Mouse (Mus musculus) urinary bladder, postnatal 25 days (tissue): ENCODE measurements around the gene Eif1b.

Experiments used
- DNase-seq: peaks from one replicate; pipeline ENCODE4 v3.0.0; 2022; ENCODE audit warnings: low spot score

Gene Eif1b

DNA sequence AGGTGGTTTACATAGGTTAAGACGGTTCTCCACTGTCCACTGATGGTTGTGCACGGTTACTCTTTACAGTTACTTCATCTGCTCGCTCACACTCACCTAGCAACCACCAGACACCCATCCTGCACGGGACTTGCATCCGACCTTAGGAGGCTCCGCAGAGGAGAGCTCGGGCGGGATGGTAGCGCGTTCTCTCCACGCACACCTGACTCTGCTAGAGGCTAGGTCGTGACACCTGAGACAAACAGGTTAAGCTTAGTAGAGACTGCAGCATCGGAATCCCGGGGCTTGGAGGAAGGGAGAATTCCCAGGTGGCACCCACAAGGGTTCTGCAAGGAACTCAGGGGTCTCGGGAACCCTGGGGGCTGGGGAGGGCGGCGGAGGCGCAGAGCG is at the start of gene Eif1b:
TSS of gene Eif1b (plus strand) at position 223 of the 390 bp plus-strand sequence.
- peak; percentile 15 for DNase-seq

GRCm38 (mm10) chr9:120444642-120445041 is 47.4 kb upstream of the Eif1b start:
- DNase-seq = no peak

DNA sequence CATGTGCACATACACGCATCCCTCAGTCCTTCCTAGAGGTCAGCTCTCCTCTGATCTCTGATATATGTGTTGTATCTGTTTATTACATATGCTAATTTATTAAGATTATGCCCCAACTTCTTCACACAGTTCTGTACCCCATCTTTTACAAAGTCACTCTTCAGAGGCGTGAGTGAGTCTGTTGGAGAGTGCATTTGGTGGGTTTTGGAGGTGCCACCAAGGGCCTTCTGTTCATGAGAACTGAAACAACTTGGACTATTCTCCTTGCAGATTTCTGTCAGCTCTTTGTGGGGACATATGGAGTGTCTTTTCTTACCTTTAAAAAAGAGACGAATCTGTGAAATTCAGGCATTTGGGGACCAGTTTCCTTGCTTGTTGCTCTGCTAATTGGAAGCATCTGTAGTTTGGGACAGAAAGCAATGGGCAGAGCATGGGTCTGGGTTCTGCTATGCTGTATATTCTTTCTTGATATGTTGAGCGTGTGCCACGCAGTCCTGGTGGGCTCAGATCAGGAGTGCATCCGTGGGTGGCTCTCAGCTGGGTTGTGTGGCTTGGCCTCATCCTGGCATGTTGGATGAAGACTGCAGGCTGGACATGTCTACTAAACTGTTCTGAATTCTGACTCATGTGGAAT is 42.2 kb upstream of the Eif1b start:
- DNase-seq = no peak

DNA sequence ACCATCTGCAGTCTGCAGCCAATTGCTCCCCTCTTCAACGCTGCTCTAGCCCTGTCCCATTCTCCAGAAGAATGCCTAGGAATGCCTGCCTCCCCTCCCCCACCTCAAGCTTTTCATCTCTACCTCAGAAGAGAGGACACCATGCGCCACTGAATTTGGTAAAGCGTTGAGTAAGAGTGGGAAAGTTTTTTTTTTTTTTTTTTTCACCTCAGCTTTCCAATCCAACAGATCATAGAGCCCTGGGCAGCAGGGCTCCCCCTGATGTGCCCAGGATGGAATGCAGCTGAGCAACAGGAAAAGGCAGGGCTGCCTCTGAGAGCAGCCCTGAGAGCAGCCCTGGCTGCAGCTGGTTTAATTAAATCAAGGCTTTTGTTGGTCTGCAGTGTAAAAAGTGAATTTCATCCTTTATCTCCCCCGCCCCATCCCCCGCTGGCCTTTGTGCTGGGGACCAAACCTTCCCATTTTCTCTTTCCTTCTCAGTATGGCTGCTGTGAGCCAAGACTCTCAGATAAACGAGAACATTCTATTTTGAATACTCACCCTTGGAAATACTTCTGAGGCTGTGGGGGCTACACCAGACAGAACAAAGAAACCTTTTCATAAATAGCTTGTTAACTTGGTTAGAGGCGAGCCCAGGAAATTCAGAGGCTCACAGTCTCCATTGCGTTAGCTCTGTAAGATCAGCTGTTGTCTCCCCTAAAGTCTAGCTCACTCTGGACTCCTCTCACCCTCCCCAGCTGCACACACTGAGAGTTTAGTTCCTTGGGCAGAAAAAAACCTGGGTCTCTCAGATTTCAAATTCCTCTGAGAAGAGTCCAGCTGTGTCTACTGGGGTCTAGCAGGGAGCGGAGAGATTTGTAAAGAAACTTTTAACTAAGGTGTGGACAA is 36.0 kb upstream of the Eif1b start:
- no peak for DNase-seq

GRCm38 (mm10) chr9:120470431-120470830 is 21.6 kb upstream of the Eif1b start:
- no peak for DNase-seq

DNA sequence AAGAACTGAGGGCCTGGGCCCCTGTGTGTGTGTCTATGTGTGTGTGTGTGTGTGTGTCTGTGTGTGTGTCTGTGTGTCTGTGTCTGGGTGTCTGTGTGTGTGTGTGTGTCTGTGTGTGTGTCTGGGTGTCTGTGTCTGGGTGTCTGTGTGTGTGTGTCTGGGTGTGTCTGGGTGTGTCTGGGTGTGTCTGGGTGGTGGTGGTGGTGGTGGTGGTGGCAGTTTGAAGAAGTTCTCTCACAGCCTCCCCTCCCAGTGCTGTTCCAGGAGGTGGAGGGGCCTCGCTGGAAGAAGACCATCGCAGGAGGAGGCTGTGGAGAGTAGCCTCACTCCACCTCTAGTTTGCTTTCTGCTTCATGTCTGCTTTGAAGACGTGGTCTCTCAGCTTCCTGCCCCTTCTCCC is 10.4 kb upstream of the Eif1b start:
- no peak for DNase-seq

GRCm38 (mm10) chr9:120482382-120482781 is 9.7 kb upstream of the Eif1b start:
- no peak for DNase-seq

DNA sequence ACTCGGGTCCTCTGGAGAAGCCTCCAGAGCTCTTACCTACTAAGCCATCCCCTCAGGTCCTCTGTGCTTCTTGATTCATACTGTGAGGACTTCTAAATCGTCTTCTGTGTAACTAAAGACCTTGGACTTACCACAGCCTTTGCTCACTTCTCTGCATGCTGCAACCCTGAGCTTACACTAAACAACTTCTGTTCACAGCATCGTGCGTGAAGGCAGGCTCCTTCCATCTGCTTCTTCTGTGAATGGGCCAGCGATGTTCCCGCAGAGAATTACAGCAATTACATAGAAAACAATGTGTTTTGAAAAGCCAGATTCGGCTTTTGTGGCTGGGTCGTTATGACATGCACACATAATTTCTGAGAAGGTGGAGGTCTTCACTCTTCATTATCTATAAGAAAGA is 8.9 kb upstream of the Eif1b start:
- DNase-seq = no peak

- DNase-seq = no peak
Measured at GRCm38 (mm10) chr9:120487076-120487475, 5.0 kb upstream of the Eif1b start.

DNA sequence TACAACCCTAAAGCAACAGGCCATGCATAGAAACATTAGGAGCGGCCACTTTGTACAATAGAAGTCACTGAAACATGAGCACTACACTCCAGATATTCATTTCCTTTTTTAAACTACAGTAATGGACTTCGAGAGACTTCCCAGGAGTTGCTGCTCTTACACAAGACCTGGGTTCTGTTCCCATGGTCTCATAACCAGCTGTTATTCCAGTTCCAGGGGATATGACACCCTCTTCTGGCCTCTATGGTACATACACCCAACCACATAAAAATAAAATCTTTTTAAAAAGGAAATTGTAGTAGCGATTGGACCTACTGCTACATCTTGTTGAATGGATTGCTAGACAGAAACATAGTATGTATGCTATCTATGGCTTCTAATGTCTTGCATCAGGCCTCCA is 523 bp upstream of the Eif1b start:
- no peak for DNase-seq

- DNase-seq = peak; percentile 74
Measured at GRCm38 (mm10) chr9:120492400-120493351, 644 bp downstream of the Eif1b start.

GRCm38 (mm10) chr9:120493781-120494180 is 1.7 kb downstream of the Eif1b start:
- no peak for DNase-seq

DNA sequence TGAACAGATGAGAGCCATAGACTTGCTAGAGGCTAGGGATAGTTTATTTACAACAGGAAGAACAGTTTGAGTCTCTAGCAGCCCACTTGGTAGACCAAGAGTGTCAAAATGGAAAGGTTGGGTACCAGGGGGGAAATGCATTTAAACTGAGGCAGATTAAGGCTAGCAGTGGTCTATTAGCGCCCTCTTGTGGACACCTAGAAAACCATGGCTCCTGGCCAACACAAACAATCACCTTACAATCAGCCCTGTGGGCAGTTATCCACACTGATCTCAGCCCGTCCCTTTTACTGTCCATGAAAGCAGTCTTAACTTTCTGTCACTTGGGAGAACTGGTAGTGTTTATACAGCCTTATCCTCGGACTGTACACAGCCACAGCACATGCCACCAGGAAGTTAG is 4.7 kb downstream of the Eif1b start:
- peak; percentile 57 for DNase-seq

DNA sequence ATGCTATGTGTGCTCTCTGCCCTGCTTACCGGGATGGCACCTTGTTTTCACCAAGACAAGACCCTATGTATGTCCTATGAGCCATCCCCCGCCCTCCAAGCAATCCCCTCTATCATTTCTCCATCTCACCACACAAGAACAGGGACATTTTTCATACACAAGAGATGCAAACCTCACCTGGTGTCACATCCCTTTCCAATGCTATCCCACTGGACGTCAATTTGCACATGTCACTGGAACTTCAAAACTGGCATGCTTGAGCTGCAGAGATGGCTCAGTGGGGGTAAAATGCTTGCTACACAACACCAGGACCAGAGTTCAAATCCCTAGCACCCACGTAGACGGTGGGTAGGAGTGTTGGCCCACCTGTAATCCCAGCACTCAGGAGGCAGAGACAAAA is 6.0 kb downstream of the Eif1b start:
- no peak for DNase-seq

DNA sequence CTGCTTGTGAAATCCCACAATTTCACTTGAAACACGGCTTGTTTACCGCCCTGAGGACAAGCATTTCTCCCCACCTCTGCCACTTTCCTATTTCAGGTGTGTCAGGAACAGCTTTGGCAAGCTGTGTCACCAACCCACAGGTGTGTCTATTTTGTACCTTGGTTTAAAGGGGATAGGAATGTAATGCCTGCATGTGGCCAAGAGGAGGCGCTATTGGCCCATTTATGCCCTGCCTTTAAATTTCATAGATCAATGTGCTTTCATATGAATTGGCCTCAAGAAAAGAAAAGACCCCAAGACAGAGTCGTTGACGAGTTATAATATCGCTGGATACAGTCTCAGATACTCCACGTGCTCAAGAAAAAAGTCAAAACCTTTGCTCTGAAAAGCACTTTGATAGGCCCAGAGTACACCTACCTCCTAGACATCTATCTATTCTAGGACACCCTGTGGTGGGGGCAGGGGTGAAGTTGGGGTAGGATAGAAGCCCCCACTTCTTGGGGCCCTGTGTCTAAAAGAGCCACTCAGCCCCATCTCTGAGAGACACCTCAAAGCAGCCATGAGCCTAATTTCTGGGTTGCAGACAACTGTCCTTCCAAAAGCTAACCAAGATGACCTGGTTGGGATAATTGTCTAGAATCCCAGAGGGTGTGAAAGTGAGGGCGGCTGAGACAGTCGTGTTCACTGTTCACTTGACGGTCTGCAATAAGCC is 9.3 kb downstream of the Eif1b start:
- no peak for DNase-seq

GRCm38 (mm10) chr9:120502013-120502412 is 10.0 kb downstream of the Eif1b start:
- peak; percentile 67 for DNase-seq

GRCm38 (mm10) chr9:120504423-120504822 is 12.4 kb downstream of the Eif1b start:
- no peak for DNase-seq

GRCm38 (mm10) chr9:120511781-120512180 is 19.7 kb downstream of the Eif1b start:
- DNase-seq = peak; percentile 43

GRCm38 (mm10) chr9:120516720-120517119 is 24.7 kb downstream of the Eif1b start:
- no peak for DNase-seq

DNA sequence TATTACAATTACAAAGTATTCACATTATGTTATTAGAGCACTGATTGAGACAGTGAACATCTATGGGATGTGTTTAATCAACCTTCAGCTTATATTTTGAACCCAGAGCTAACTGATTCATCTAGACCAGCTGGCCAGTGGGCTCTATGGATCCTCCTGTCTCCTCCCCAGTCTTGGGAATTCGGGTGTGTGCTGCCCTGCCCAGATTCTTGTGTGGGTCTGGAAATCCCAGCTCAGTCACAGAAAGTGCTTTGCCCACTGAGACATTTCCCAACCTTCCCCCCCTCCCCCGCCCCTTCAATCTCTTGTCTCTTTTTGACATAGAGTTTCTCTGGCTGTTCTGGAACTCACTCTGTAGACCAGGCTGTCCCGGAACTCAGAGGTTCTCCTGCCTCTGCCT is 26.9 kb downstream of the Eif1b start:
- no peak for DNase-seq

DNA sequence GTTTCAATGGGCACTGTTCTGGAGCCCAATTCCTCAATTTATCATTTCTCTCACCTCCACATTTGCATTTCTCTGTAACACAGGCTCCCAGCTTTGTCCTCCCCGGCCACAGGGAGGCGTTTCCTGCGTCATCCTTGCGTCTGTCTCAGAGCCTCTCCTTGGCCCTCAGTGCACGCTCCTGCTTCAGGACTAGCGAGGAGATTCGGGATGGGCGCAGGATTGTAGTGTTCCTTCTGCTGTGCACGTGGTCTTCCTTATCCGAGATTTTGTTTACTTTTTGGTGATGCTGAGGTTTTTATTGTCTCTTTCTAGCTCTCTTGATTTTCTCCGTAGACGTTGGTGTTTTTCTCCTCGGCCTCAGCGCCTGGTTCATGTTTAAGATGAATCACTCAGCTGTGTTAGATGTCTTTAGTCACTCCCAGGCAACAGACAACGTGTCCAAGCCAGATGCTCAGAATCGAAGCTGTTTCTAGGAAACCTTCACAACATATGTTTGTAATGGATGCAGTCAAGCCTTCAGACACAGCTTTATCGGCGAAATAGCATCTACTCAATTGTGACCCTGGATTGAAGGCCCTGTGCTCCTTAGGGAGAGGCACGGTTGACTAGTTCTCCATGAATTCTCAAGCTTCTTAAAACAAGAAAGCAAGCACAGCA is 27.6 kb downstream of the Eif1b start:
- DNase-seq = no peak
